Mouse (Mus musculus) T-helper 17 cell (primary cell): ENCODE measurements around the gene Tmem59l.

Source experiments
- in situ Hi-C, 2 experiments: fragments of 300-600 bp; cut with MboI, MseI; formaldehyde crosslinking; loops; 1 replicate in 1 of 2; 2 replicates in 1 of 2; pipeline ENCODE4 v1.15.1; 2025; ENCODE audit warnings: high pct_unique_total_duplicates in 2 of 2

Gene Tmem59l

DNA sequence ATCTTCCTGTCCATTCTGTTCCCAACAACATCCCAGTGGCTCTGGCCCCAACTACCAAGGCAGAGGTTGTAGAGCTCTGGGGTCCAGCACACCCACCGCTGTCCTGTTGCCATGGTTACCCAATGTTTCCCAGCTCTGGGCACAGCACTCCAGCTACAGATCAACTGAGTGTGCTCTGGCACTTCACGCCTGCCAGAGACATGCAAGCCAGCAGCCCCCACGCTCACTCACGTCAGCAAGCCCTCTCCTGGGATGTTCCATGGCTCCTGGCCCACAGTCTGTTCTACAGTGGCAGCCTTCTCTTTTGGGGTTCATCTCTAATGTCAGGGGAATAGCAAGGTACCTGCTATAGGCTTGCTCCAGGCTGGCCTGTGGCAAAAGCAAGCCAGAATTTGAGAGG, 23.9 kb downstream of the Tmem59l start:
- in situ Hi-C loops = no loop called here

GRCm38 (mm10) chr8:70462516-70462813, 24.7 kb downstream of the Tmem59l start:
- in situ Hi-C loops = no loop called here

DNA sequence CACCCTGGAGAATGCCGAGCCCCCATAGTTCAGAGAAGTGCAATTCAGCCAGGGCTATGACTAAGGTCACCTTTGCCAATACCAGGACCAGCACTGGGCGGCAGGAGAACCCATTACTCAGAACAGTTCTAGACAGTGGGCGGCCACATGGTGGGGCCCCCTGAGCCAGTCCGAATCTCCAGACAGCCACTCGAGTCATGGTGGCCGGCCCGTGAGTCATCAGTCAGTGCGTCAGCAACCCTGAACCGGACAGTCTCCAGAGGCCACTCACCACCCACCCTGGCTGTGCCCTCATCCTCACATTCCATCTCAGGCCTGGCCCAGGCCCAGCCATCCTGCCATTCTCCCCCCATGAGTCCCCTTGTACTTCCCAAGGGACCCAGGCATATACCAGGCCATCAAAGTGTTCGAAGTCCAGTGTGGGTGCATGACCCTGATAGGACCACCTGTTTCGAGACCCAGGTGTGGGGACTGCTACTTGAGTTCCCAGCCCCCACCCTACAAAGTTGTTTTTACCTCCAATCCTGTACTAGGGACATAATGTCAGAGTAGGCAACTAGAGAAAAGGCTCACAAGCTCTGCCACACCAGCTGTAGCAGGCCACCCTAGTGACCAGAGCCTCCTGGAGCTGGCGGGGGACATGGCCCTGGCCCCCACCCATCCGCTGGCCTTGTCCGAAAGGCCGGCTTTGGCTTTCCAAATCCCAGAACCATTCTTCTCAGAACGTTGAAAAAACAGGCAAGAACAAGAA, 25.2 kb downstream of the Tmem59l start:
- in situ Hi-C loops = no loop called here

DNA sequence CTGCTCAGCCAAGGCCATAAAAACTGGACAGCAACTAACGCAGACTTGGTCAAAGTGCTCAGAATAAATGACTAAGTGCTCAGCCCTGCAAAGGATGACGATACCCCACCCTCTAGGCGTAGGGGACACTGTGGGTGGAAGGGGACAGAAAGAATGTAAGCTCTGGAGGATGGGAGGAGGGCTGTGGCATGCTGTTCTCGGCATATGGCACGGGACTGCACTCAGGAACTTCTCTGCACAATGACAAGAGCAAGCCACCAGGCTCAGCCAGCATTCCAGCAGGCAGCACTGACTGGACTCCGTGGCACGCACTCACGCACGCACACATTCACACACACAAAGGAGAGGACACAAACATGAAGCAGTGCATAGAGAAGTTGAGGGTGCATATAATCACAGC, 26.6 kb downstream of the Tmem59l start:
- in situ Hi-C loops = no loop called here

- in situ Hi-C loops = no loop called here
These were observed 27.0 kb downstream of the Tmem59l start for GRCm38 (mm10) chr8:70460199-70460598.

DNA sequence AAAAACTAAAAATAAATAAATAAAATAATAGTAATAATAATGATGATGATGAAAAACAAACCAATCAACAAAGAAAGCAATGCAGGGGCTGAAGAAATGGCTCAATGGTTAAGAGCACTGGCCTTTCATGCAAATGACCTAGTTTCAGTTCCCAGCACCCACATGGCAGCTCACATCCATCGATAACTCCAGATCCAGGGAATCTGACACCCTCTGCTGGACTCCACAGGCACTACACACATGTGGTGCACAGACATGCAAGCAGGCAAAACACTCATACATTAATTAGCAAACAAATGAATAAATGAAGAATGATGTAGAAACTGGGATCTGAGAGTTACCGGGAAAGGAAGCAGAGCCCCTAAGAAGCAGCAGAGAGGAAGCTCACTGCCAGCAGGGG, 27.5 kb downstream of the Tmem59l start:
- in situ Hi-C loops = no loop called here

DNA sequence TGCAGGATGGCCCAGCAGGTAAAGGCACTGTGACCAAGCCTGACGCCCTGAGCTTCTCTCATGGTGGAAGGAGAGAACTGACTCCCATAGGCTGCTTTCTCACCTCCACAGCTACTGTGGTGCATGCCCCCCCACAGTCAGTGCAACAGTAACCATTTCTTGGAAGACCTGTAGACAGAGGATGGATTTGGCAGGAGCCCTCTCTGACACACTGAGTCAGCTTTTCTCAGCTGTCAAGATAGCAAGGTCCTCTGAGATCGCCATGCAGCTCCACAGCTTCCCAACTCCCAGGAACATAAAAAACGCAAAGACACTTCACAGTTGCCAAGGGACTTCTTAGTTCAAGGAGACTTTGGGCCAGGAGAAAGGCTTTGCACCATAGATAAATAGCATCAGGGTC, 28.7 kb downstream of the Tmem59l start:
- in situ Hi-C loops = no loop called here

- in situ Hi-C loops = no loop called here
These were observed 29.3 kb downstream of the Tmem59l start for GRCm38 (mm10) chr8:70457882-70458281.

DNA sequence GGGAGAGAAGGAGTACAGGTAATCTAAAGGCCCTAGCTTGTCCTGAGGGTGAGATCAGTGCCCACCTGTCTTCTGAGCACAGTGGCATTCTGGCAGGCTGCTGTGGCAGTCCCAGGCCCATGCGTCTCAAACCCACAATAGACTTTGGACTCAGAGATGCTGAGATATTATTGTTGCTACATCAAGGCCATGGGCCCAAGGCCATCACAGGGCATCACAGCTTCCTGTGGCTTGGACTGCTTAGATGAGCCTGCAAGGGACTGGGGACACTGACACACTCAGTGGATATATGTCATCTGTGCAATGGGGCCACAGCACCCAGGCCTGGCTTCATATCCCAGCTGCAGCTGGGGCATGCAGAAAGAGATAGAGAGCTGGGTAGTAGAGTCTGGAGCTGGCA, 30.2 kb downstream of the Tmem59l start:
- in situ Hi-C loops = no loop called here

DNA sequence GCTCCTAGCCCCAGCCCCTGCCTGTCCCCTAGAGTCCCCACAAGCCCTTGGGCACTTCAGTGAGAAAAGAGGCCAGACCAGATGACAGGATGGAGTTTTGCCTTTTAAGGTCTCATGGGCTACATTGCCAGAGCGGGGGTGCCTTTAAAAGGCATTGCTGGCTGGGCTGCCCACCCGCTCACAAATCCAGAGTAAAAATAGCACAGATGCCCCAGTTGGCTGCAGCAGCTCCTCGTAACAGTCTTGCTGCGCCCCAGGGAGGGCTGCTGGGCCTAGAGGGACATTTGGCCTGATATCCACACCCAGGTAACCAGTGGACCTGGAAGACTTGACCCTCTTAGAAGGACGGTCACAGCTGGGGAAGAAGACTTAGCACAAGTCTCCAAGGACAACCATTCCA, 33.3 kb downstream of the Tmem59l start:
- in situ Hi-C loops = no loop called here

- in situ Hi-C loops = no loop called here
These were observed 34.8 kb downstream of the Tmem59l start for GRCm38 (mm10) chr8:70452196-70452966.

GRCm38 (mm10) chr8:70447639-70448420, 39.3 kb downstream of the Tmem59l start:
- in situ Hi-C loops = loop anchor here in 1 of 2 experiments (5.0 kb wide), 1 partner anchor 39 kb away; the partner anchor contains the start of gene Tmem59l

GRCm38 (mm10) chr8:70445988-70446387, 41.2 kb downstream of the Tmem59l start:
- in situ Hi-C loops = loop anchor here in 1 of 2 experiments (5.0 kb wide), 1 partner anchor 41 kb away; the partner anchor contains the start of gene Tmem59l

DNA sequence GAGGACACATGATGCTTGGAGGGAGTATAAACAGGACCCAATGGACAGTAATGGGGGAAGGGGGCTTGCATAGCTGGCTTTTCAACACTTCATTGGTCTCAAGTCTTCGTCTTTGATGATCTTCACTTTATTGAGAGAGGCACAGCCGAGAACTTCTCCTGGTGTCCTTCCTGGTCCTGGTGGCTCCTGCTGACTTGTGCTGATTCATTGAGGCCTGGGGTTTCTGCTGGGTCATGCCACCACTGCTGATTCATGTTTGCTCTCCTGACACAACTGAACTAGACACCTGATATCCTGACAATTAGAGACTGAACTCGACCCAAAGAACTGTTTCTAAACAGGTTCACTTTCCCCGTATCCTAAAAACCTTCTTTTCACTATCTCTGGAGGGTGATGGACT, 43.8 kb downstream of the Tmem59l start:
- in situ Hi-C loops = no loop called here

DNA sequence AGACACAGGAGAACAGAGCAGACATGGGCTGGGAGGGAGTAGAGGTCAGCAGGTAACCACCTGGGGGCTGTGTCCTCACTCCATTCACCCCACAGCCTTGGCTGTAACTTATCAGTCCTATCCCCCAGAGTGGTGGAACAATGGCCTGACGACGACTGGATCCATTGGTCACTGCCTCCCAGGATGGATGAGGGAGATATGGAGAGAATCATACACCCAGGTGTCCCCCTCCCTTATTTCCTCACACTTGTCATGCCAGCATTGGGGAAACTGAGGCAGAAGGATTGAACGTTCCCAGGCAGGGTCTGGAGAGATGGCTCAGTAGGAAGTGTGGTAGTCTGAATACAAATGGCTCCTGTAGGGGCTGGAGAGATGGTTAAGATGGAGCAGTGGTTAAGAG, 45.6 kb downstream of the Tmem59l start:
- in situ Hi-C loops = no loop called here

DNA sequence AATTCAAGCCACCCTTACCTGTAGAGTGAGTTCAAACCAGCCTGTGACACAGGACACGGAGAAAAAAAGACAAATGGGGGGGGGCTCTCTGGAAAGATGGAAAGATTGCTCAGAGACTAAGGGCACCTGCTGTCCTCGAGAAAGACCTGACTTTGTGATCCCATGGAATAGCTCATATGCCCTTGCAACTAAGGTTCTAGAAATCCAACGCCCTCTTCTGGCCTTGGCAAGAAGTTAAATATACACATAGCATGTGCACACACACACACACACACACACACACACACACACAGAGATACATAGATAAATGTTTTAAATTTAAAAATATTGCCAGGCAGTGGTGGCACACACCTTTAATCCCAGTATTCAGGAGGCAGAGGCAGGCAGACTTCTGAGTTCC, 46.9 kb downstream of the Tmem59l start:
- in situ Hi-C loops = no loop called here

DNA sequence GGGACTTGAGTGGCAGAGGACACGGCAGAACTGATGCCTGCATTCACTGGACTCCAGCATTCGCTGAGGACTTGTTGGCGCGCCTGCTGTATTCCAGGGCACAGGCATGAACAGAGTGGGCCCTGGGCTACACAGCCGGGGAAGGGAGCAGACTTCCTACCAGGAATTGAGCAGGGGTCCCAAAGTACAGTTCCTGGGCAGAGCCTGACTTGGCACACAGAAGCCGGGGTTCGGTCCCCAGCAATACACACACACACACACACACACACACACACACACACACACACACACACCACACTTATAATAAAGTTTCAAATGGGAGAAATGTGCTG, 47.3 kb downstream of the Tmem59l start:
- in situ Hi-C loops = no loop called here

DNA sequence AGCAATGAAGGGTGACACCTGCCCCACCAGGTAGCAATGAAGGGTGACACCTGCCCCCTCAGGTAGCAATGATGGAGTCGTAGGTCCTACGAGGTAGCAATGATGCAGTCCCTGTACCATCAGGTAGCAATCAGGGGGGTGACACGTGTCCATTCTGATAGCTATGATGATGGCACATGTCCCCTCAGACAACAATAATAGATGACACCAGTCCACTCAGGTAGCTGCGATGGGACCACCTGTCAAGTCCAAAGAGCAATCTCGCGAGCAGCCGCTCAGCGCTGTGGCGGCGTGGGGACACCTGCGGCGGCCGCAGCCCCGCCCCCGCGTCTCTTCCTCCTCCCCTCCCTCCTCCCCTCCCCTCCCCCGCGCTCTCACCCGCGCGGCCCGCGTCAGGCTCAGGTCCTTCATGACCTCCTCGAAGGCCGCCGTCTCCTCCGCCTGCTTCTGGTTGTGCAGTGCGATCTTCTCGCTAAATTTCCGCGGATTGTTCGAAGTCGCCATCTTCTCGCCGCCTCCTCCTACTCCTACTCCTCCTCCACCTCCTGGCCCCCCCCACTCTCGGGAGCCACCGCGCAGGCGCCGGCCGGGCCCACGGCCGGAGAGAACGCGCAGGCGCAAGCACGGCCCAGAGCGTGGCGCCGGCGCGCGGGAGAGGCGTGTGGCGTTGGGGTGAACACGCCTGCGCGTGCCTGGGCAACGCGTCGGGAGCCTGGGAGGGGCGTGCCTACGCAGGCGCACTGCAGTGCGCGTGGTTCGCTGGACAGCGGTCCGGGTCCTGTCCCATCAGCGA, 47.9 kb downstream of the Tmem59l start, which contains the start of gene Crtc1:
Crtc1 (minus strand) TSS at position 525 of the 793 bp plus-strand sequence.
- in situ Hi-C loops = no loop called here

- in situ Hi-C loops = no loop called here
These were observed 48.7 kb downstream of the Tmem59l start for GRCm38 (mm10) chr8:70438423-70438822.

DNA sequence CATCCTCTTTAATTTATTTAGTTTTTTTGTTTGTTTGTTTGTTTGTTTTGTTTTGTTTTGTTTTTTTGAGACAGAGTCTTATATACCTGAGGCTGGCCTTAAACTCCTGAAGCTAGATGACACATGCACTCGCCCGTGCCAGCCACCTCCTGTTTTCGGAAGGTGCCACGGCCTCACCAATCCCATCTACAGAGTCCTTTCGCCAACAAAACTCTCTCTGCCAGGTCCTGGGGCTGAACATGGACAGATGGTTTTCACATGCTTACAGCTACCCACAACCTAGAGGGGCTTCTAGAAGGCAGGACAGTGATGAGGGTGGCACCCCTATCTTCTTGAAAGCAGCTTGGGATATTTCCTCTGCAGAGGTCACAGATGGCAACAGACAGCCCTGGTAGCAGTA, 52.0 kb downstream of the Tmem59l start:
- in situ Hi-C loops = no loop called here
